Mouse (Mus musculus): ENCODE measurements around the gene Tardbp.

GRCm38 (mm10) chr4:148644926-148645325, 18.1 kb upstream of the Tardbp start:
- no peak for TF ChIP-seq POLR2A (IDR thresholded peaks at IDR 0.05; ENCODE audit: low read depth, low read length)
- TF ChIP-seq CTCF (IDR thresholded peaks at IDR 0.05; ENCODE audit: borderline replicate concordance, insufficient read depth, low read length), result no peak
